Mouse (Mus musculus) regulatory T cell (primary cell): ENCODE data around the gene Qprt.

Experiments
- in situ Hi-C: fragments of 300-600 bp; cut with MboI, MseI; formaldehyde crosslinking; loops from one replicate; pipeline ENCODE4 v1.15.1; 2025; ENCODE audit warnings: high pct_unique_total_duplicates

Qprt gene

GRCm38 (mm10) chr7:127065538-127065937 lies 56.5 kb downstream of the Qprt start:
- in situ Hi-C loops = loop anchor here (5.0 kb wide), 1 partner anchor 42 kb away; no protein-coding TSS in a partner anchor
